Mouse (Mus musculus): ENCODE measurements around the gene Efcab7.

Gene Efcab7

GRCm38 (mm10) chr4:99829094-99830073, at the start of gene Efcab7:
TSS of gene Efcab7 (plus strand) at chr4:99829198.
- DNase-seq (ENCODE audit: low spot score) = peak; percentile 86

GRCm38 (mm10) chr4:99792365-99792764, 36.6 kb upstream of the Efcab7 start:
- no peak for DNase-seq (ENCODE audit: low spot score)

- no peak for DNase-seq (ENCODE audit: low spot score)
Observed at GRCm38 (mm10) chr4:99816697-99817460, 12.1 kb upstream of the Efcab7 start.

GRCm38 (mm10) chr4:99828337-99828736, 661 bp upstream of the Efcab7 start:
- no peak for DNase-seq (ENCODE audit: low spot score)

GRCm38 (mm10) chr4:99828739-99829093, 282 bp upstream of the Efcab7 start:
- no peak for DNase-seq (ENCODE audit: low spot score)

- DNase-seq (ENCODE audit: low spot score) = no peak
Observed at GRCm38 (mm10) chr4:99881882-99882281, 52.9 kb downstream of the Efcab7 start.

GRCm38 (mm10) chr4:99882405-99882804, 53.4 kb downstream of the Efcab7 start:
- no peak for DNase-seq (ENCODE audit: low spot score)

GRCm38 (mm10) chr4:99913894-99914451, 85.0 kb downstream of the Efcab7 start:
- DNase-seq (ENCODE audit: low spot score) = no peak

GRCm38 (mm10) chr4:99926380-99926779, 97.4 kb downstream of the Efcab7 start:
- DNase-seq (ENCODE audit: low spot score) = no peak

- no peak for DNase-seq (ENCODE audit: low spot score)
Observed at GRCm38 (mm10) chr4:99928521-99928920, 99.5 kb downstream of the Efcab7 start.

- DNase-seq (ENCODE audit: low spot score) = peak; percentile 84
Observed at GRCm38 (mm10) chr4:99929149-99929612, 100.2 kb downstream of the Efcab7 start, which contains the start of gene Pgm1. TSS of gene Pgm1 (plus strand) at chr4:99929414.

GRCm38 (mm10) chr4:99929613-99930517, 100.9 kb downstream of the Efcab7 start, which contains the start of gene Itgb3bp:
TSS of gene Itgb3bp (minus strand) at chr4:99929813.
- peak; percentile 72 for DNase-seq (ENCODE audit: low spot score)

GRCm38 (mm10) chr4:99930518-99931239, 101.7 kb downstream of the Efcab7 start:
- DNase-seq (ENCODE audit: low spot score) = no peak

GRCm38 (mm10) chr4:99931240-99931580, 102.2 kb downstream of the Efcab7 start:
- DNase-seq (ENCODE audit: low spot score) = no peak

- DNase-seq (ENCODE audit: low spot score) = no peak
Observed at GRCm38 (mm10) chr4:99931807-99932206, 102.8 kb downstream of the Efcab7 start.

- no peak for DNase-seq (ENCODE audit: low spot score)
Observed at GRCm38 (mm10) chr4:99934859-99935258, 105.9 kb downstream of the Efcab7 start.

- no peak for DNase-seq (ENCODE audit: low spot score)
Observed at GRCm38 (mm10) chr4:99936278-99936677, 107.3 kb downstream of the Efcab7 start.

GRCm38 (mm10) chr4:99939711-99940505, 110.9 kb downstream of the Efcab7 start:
- no peak for DNase-seq (ENCODE audit: low spot score)

- no peak for DNase-seq (ENCODE audit: low spot score)
Observed at GRCm38 (mm10) chr4:99941655-99942414, 112.8 kb downstream of the Efcab7 start.

Measured in testis, postnatal 14 days (tissue).